Mouse (Mus musculus) T-helper 2 cell (primary cell): ENCODE data around the gene Tmem81.

Experiments used
- in situ Hi-C: fragments of 300-600 bp; cut with MboI, MseI; formaldehyde crosslinking; loops from one replicate; pipeline ENCODE4 v1.15.1; 2025; ENCODE audit warnings: high pct_unique_total_duplicates

The Tmem81 gene

DNA sequence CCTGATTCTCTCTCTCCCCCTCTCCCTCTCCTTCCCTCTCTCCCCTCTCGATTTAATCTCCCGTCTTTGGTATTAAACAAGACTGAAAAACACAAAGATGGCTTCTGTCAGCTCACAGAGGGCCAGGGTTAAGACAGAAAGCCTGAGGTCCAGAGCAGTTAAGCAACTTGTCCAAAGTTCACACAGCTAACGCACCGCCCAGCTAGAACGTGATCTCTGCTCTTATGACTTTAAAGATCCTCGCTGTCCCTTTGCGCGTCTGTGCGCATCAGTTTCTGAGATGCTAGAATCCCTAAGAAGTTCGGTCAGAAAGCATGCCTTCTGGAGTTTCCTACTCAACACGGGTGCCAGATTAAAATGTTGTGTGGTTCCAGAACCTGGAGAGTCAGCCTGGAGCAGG is 13.7 kb downstream of the Tmem81 start:
- in situ Hi-C loops: no loop called here

DNA sequence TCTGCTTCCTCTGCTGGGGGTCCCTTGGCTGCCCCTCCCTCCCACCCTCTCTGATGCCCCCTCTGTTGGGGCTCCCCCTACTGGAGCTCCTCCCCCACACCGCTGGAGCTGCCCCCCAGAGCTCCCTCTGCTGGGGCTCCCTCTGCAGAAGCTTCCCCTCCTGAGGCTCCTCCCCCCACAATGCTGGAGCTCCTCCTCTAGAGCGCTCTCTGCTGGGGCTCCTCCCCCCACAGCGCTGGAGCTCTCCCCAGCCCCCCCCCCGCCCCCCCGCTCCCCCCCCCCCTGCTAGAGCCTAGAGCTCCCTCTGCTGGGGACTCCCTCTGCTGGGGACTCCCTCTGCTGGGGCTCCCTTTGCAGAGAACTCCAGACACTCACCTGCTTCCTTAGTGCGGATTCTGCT is 14.7 kb downstream of the Tmem81 start:
- in situ Hi-C loops: no loop called here

DNA sequence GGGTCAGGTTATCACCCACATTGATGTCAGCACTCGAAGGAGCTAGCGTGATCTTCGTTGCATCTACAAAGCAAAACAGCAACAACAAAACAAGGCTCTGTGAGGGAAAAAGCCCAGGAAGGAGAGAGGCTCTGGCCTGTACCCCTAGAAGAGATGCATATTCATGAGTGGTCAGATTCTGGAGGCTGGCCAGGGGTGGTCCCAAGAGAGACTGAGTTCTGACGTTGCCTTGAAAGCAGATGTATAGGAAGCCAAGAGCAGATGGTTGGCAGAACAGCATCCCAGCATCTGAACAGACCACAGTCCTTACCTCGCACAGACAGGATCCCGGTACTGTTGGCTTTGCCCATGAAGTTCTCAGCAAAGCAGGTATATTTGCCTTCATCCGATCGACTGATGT is 17.0 kb downstream of the Tmem81 start:
- in situ Hi-C loops: no loop called here

DNA sequence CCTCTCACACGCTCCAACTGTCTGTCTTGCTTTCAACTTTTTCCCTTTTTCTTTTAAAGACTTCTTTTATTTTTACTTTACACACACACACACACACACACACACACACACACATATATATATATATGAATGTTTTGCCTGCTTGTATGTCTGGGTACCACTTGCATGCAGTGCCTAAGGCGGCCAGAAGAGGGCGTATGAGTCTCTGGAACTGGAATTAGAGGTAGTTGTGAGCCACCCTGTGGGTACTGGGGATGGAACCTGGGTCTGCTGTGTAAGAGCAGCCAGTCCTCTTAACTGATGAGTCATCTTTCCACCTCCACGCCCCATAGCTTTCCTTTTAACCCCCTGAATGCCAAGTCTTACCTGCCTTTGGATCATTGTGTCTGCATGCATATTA is 17.9 kb downstream of the Tmem81 start:
- in situ Hi-C loops: no loop called here

DNA sequence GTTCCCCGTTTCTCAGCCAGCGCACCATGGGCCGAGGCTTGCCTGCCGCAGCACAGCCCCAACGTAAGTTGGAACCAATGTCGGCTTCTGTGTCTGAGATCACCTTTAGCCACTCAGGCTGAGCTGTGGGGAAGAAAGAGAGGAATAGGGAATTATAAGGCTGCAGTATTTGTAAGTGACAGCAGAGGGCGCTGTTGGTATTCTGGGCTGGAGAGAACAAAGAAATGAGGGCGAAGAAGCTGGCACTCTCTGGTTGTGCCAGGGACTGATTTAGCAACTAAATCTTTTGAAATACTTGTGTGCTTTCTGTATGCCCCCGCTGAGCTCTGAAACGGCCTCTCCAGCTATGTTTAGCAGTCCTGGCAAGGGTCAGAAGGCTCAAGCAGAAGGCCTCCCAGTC is 19.8 kb downstream of the Tmem81 start:
- in situ Hi-C loops: loop anchor here (5.0 kb wide), 1 partner anchor 66 kb away; no protein-coding TSS in a partner anchor

DNA sequence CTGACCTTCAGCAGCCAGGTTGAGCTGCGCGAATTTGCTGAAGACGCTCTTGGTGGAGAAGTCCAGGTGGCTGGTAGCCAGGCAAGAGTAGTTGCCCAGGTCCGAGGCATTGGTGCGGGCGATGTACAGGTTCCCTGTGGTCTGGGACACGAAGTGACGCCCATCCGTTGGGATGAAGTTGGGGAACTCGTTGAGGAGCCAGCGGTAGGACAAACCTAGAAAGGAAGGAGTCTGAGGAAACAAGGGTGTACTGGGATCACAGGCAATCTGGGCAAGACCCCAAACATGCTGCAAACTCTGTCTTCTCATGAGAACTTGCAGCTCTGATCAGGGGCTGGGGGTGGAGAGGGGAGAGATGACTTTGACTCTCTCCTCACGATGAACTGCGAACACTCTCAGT is 22.0 kb downstream of the Tmem81 start:
- in situ Hi-C loops: loop anchor here (5.0 kb wide), 1 partner anchor 64 kb away; no protein-coding TSS in a partner anchor

DNA sequence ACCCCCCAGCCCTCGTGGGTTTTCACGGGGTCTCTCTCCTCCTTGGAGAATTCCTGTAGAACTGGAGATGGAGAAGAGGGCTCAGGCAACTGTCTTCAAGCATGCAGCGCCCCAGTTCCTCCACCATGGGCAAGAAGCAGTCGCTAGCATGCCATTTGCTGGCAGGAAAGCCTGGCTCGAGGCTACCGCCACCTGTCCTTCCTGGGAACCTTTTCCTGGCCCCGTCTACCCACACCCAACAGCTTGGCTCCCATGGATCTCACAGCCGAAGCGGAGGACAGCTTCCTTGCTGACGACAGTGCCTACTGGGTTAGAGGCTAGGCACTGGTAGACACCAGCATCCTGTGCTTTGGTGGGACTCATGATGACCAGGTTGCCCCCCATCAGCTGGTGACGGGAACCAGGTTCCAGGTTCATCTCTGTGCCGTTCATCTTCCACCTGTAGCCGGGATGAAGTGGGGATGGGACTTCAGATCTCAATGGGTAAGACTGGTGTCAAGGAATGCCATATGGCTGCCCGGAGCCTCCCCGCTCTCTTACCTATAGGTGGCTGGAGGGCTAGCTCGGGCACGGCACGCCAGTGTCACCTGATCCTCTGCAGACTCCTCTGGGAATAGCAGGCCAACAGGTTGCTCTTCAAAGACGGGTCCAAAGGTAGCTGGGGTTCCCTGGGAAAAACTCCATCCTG is 22.8 kb downstream of the Tmem81 start:
- in situ Hi-C loops: loop anchor here (5.0 kb wide), 1 partner anchor 64 kb away; no protein-coding TSS in a partner anchor

DNA sequence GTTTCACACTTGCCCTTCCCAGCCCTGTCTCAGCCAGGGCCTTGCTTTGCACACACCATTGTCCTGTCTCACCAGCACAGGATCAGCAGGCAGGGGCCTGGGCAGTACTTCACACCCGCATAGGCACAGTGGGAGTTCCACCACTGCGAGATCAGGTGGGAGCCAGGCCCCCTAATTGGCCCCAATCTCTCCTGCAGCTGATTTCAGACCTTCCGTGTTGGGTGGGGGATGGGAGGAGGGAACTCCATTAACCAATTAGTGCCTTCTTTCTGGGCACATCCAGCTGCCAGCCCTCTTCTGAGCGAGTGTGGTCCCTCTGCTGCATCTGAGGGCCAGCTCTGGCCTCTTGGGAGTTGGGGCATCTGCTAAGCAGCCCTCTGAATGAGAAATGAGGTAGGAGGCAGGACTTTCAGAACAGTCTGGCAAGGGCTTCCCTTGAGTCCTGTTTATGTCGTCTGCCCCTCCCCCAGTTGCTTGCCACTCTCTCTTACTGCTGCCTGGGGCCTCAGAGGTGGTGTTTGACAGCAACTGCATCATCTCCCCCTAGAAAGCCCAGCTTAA is 24.7 kb downstream of the Tmem81 start:
- in situ Hi-C loops: no loop called here

DNA sequence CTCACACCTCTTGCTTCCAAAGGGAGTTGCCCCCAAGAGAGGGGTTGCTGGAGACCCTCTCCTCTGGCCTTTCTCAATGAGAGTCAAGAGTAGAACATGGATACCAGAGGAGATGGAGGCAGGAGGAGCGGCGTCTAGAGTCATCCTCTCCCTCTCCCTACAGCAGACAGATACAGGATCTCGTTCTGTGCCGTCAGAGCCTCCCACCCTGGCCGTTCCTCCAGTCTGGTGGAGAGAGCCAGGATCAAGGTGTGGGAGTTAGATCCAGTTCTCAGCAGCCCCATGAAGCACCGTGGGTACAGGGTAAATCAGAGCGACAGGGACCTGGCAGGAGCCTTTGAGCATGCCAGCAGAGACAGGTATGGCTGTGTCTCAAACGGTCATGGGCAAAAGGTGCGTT is 26.5 kb downstream of the Tmem81 start:
- in situ Hi-C loops: no loop called here

DNA sequence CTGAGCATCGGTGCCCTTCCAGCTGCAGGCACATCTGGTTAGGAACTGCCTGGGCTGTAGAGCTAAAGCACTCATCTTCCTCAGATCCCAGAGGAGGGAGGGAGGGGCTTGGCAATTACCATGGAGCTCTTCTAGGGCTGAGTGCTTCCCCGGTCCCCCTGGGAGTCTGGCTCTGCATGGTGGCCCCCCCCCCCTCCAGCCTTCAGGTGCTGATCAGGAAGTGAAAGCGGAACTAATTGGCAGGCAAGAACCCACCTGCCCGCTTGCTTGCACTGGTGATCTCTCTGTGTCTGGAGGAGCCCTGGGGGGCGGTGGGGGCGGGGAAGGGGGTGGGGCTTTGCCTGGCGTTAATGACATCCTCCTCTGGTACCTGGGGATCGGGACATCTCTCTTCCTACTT is 27.8 kb downstream of the Tmem81 start:
- in situ Hi-C loops: no loop called here

DNA sequence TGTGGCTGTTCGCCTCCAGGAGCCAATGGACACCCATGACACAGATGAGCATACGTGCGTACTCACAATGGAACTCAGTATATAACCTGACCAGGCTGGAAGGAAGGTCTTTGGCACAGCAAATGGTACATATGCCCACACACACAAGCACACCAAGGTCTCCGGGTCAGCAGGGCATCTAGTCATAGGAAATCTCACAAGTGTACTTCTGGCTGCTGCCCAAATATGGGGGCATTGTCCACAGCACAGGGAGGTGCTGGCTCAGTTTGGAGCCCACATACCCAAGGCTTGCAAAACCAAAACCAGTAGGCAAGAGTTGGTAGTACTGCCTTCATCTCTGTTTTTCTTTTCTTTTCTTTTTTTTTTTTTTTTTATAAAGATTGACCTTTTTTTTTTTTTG is 29.5 kb downstream of the Tmem81 start:
- in situ Hi-C loops: no loop called here

DNA sequence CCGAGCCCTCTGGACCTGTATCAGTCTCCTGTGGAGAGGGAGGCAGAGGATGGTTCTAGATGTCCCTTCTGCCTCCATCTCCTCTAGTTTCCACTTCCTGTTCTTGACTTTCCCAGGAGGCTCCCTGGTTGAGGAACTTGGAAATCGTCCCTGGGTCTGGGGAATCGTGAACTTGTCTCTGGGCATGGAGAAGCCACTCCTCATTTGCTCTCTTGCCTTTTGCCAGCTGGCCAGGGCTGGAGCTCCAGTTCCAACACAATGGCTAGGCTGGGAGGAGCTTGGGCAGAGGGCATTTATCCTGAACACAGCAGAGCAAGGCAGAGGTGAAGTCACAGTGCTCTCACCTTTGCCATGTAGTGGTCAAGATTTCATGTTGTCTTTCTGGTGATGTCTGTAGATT is 30.4 kb downstream of the Tmem81 start:
- in situ Hi-C loops: no loop called here

DNA sequence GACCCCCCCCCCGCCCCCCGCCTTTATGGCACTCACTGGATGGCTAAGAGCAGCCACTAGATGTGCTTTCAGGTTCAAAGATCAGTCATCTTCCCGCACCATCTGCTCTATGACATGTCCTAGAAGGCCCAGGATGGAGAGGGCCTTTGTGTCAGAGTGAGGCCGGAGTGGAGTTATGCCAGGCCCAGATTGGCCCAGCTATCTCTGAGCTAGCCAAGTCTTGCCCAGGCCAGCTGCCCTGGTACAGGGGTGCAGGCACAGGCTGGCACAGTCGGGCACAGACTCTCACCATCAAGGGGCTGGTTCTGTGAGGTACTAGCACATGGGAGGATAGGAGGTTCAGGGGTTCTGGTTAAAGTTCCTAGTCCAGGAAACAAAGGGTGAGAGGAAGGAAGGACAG is 31.7 kb downstream of the Tmem81 start:
- in situ Hi-C loops: no loop called here

DNA sequence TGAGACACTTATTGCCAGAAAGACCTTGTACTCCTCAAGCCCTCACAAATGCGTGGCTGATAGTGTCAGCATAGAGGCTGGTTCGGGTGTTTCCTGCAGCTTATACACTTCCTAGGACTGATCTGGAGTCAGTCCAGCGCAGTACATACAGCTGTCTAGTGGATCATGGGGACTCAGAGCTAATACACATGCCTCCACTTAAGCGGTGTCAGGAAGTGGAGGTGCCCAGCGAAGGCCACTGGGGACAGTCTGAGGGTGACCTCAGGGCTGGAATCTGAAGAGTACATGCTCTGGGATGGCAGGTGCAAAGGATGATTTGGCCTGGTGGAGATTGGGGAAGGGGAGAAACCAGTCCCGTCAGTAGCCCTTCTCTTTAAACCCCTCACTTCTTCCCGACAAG is 34.7 kb downstream of the Tmem81 start:
- in situ Hi-C loops: no loop called here

DNA sequence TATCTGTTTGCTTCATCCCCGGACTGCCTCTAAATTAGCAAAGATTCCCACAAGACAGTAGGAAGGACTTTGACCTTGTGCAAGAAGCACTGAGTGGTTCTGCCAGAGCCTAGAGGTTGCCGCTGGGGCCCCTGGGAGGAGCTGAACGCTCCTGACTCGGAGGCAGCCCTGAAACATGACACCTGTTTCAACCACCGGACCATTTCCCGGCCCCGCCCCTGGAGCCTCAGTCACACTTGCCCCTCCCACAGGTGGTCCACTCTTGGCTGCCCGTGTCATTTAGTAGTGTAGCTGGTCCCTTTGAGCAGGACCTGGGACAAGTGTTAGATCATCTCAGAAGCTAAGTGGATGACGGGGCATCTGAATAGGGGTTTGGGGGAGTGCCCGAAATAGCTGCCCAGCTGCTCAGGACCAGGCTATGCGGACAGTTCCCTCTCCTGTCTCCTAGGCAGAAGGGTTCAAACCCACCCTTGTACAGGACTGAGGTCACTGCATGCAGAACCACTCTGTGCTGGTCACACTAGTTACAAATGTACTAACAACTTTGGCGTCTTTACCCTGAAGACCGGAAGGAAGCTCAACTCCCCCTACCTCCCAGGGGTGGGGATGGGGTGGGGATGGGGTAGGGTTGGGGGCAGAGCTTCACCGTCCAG is 35.3 kb downstream of the Tmem81 start:
- in situ Hi-C loops: no loop called here

DNA sequence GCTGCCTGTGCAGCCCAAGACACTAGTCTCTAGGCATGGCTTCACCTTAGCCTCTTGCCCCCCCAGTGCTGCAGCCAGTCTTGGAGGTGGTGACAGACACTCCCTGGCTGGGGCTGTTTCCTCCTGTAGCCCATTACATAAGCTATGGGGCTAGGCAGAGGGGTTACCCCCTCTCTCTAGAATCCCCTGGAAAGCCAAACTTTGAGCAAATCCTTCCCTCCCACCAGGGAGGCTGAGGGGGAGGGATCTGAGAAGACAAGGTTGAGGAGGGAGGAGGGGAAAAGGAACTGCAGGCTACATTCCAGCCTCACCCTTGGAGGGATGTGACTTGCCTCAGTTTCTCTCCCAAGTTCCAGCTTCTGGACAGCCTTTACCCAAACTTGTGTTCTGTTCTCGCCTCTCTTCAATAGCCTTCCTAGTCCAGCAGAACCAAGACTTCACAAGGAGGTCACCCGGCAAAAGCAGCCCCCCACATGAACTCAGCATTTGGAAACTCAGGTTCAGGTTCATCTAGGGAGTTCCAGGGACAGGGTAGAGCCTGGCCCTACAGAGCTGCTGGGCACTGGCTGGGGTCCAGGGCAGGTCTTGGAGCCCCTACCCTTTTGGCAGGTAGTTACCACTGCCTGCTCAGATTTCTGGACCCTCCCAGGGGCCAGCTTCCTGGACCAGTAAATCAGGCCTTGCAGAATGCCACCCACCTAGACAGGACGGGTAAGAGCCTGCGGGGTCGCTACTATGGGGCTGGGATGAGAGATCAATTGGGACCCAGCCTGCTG is 36.0 kb downstream of the Tmem81 start:
- in situ Hi-C loops: no loop called here

DNA sequence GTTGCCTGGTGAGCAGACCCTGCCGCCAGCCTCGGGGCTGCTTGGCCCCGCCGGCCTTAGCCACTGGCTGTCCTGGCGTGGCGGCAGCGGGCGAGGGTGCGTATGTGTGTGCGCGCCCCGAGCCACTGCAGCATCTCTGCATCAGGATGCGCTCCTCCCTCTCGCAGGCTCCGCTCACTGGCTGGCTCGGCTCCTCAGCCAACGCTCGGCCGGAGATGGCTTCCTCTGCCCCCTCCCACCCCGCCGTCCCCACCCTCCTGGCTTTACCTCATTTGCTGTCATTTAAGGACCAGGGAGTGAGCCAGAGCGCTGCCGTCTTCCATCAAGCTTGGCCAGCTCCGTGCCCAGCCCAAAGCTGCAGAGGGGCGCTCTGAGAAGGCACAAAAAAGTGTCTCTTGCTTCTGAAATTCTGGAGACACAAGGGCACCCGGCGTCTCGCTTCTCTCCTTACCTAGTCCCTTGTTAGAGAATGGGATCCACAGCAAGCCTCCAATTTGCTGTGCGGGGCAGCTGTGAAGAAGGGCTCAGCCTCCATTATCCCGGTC is 36.8 kb downstream of the Tmem81 start, which contains the start of gene Cntn2:
TSS of gene Cntn2 (minus strand) at position 495 of the 545 bp plus-strand sequence.
- in situ Hi-C loops: no loop called here

DNA sequence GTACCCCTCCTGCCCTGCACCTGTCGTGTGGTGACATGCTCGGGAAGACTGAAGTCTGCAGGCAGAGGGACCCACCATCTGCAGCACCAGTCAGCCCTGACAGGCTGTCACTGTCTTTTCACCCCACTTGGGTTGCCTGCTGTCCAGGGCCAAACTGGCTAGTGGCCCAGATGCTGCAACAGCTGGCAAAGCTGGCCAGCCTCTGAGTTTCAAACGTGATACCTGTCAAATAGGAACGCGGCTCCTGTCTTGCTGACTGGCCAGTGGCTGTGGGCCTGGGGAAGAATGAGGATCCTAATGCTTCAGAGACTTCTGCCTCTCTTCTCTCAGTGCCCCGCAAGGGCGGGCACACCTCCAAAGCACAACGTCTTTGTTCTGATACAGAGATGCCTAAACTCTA is 37.8 kb downstream of the Tmem81 start:
- in situ Hi-C loops: no loop called here

DNA sequence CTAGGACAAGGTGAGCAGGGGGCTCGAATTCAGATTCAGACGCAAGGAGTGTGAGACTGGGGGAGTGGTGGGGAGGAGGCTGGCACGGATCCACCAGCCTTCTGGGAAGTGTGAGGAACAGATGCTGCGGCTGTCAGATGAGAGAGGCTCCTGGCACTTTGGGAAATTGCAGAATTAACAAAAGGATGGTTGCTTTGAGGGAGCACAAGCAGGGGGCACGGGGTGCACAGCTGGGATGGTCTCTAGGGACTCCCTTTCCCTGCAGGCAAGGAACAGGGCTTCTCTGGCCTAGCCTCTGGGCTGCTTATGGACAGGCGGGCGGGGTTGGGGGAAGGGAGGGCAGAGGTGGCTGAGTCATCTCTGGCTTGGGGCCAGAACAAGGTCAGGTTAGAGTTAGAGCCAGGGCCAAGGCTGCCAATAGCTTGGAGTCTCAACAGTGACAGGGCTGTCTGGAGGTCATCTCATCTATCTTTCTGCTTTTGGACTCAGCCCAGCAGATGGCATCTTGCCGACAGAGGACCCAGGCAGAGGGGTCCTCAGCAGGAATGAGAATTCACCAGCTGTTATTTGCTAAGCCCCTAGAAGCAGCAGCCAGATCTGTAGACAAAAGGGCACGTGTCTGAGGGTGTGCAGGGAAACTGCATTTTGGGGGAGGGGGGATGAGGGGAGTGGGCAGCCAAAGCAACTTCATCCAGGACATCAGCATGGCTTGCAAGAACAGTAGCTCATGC is 52.0 kb downstream of the Tmem81 start:
- in situ Hi-C loops: no loop called here
